Mouse (Mus musculus) heart, embryonic 13.5 days (tissue): ENCODE data around the gene Tmsb4x. TPM values are rescaled to one million over a fixed set of nuclear protein-coding genes. Genes with fewer than 3 reads are reported as not detected.
A peak's percentile ranks its signal among the peaks of the same experiment; 100 is the strongest.

Experiments used
- ATAC-seq: fragments of 200-750 bp; cut with Nextera tagmentation; 2 replicates; pipeline ENCODE4 v1.8.0; 2017; ENCODE audit warnings: moderate TSS enrichment; ENCODE audit not compliant: insufficient number of reproducible peaks, low FRiP score, low TSS enrichment; ENCODE audit errors: extremely low read depth
- H3K27ac ChIP-seq: fragments of 300-500 bp; sonication (generic); replicated peaks from 2 replicates; pipeline ENCODE4 v1.5.1; 2015; ENCODE audit warnings: moderate library complexity, mild to moderate bottlenecking, inconsistent platforms
- H3K27me3 ChIP-seq: fragments of 300-500 bp; sonication (generic); replicated peaks from 2 replicates; pipeline ENCODE4 v1.6.1; 2015; ENCODE audit warnings: mild to moderate bottlenecking, inconsistent platforms
- H3K36me3 ChIP-seq: fragments of 300-500 bp; sonication (generic); 2 replicates; pipeline ENCODE4 v1.6.1; 2015; ENCODE audit warnings: mild to moderate bottlenecking, inconsistent platforms
- H3K4me1 ChIP-seq: fragments of 300-500 bp; sonication (generic); 2 replicates; pipeline ENCODE4 v1.6.1; 2015; ENCODE audit warnings: inconsistent platforms
- H3K4me2 ChIP-seq: fragments of 300-500 bp; sonication (generic); 2 replicates; pipeline ENCODE4 v1.6.1; 2015; ENCODE audit warnings: inconsistent platforms, mild to moderate bottlenecking, moderate library complexity
- H3K4me3 ChIP-seq: fragments of 300-500 bp; sonication (generic); 2 replicates; pipeline ENCODE4 v1.5.1; 2015; ENCODE audit warnings: moderate library complexity, mild to moderate bottlenecking, inconsistent platforms
- H3K9ac ChIP-seq: fragments of 300-500 bp; sonication (generic); 2 replicates; pipeline ENCODE4 v1.6.1; 2015; ENCODE audit warnings: inconsistent platforms, mild to moderate bottlenecking, moderate library complexity
- H3K9me3 ChIP-seq: fragments of 300-500 bp; sonication (generic); 2 replicates; pipeline ENCODE4 v1.6.1; 2016; ENCODE audit warnings: inconsistent platforms
- WGBS: fragments of 180-500 bp; shearing (Covaris S2); methylation state at CpG from one replicate; pipeline ENCODE4 v1.1.7; 2015; ENCODE audit warnings: mixed read lengths; 5-methylcytosine and 5-hydroxymethylcytosine counted together
- polyA plus RNA-seq: library from polyadenylated mRNA; unstranded; fragments of >200 nt; fragmentation: Nextera tagmentation; extraction: Ambion mirVana; gene quantifications from 2 replicates; pipeline ENCODE4 v1.2.1, GENCODE M21; 2015

Tmsb4x gene
- polyA plus RNA-seq, 1 experiment from 2014 or later = 3,158 TPM

GRCm38 (mm10) chrX:167211871-167212555 is 2.9 kb upstream of the Tmsb4x start:
- Histone ChIP-seq H3K9ac (0 out of 2 replicates have a peak overlapping the region, but pooled peaks have one; percentile 52), H3K27ac (peak overlapping the region; percentile 53; the same call in 1 of the 2 replicates)

DNA sequence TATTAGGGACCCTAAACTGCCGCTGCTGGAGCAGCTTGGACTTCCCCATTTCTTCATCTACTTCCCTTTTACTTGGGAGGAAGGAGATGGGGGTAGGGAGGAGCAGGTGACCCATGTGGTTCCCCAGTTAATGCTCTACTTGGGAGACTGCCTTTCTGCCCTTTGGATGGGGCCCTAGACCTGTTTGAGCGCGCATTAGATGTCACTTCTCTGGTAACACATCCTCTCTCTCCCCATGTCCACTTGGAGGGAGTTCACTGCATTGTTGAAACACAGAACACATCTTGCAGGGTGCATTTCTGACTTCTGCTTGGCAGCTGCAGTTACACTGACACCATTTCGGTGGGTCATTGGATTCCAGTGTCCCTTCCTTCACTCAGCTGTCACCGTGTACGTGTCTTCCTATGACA is 1.2 kb upstream of the Tmsb4x start:
- Histone ChIP-seq H3K9me3 (no peaks in the 10 kb centered on the region), H3K4me1 (peaks cover 24% of the 10 kb centered on the region), H3K36me3 (peaks cover 9% of the 10 kb centered on the region), H3K27me3 (0 out of 2 replicates have a peak, but pooled peaks cover 7% of the 10 kb centered on the region), H3K9ac (peak overlapping the region; percentile 37; the same call in 1 of the 2 replicates), H3K27ac (peak overlapping the region; percentile 95), H3K4me2 (peak overlapping the region; percentile 71), H3K4me3 (peak overlapping the region; percentile 13; the same call in 1 of the 2 replicates)
- ATAC-seq = no peak
- 21% methylated on average over 6 of the region's 6 CpGs for WGBS

More at GRCm38 (mm10) chrX:167211871-167212555, 2.9 kb upstream of the Tmsb4x start:
- 48% methylated on average over 9 of the region's 9 CpGs for WGBS
- ATAC-seq = no peak
- H3K4me1 ChIP-seq = peaks cover 20% of the 10 kb centered on the region
- peaks cover 4% of the 10 kb centered on the region for H3K36me3 ChIP-seq
- H3K4me3 ChIP-seq = no peak overlapping the region
- 0 out of 2 replicates have a peak, but pooled peaks cover 7% of the 10 kb centered on the region for H3K27me3 ChIP-seq
- no peaks in the 10 kb centered on the region for H3K9me3 ChIP-seq
- peak overlapping the region; percentile 43; the same call in 1 of the 2 replicates for H3K4me2 ChIP-seq

GRCm38 (mm10) chrX:167209828-167210227 is 713 bp upstream of the Tmsb4x start:
- Histone ChIP-seq H3K9ac (peak overlapping the region; percentile 79), H3K36me3 (peaks cover 9% of the 10 kb centered on the region), H3K4me1 (peaks cover 24% of the 10 kb centered on the region), H3K9me3 (no peaks in the 10 kb centered on the region), H3K27me3 (0 out of 2 replicates have a peak, but pooled peaks cover 7% of the 10 kb centered on the region), H3K4me2 (peak overlapping the region; percentile 71), H3K27ac (peak overlapping the region; percentile 95), H3K4me3 (peak overlapping the region; percentile 71)
- WGBS = 52% methylated on average over 8 of the region's 8 CpGs
- ATAC-seq = no peak

DNA sequence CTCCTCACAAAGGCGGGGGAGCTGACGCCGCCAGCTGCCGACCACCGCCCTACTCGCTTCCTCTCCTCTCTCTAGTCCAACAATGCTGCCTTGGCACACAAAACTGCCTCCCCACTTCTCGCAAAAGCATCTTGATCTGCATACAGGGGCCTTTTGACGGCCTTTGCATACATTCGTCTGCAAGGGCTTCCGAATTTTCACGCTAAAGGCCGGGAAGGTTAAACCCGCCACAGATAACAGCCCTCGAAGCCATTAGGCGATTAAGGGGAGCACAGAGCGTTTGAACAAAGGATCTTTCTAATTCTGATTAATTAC is 652 bp downstream of the Tmsb4x start:
- Histone ChIP-seq H3K36me3 (peaks cover 9% of the 10 kb centered on the region), H3K27ac (peak overlapping the region; percentile 95), H3K4me1 (peaks cover 24% of the 10 kb centered on the region), H3K4me2 (peak overlapping the region; percentile 71), H3K27me3 (0 out of 2 replicates have a peak, but pooled peaks cover 7% of the 10 kb centered on the region), H3K4me3 (peak overlapping the region; percentile 71), H3K9me3 (no peaks in the 10 kb centered on the region), H3K9ac (peak overlapping the region; percentile 94)
- ATAC-seq = no peak
- WGBS = 8% methylated on average over 16 of the region's 16 CpGs

DNA sequence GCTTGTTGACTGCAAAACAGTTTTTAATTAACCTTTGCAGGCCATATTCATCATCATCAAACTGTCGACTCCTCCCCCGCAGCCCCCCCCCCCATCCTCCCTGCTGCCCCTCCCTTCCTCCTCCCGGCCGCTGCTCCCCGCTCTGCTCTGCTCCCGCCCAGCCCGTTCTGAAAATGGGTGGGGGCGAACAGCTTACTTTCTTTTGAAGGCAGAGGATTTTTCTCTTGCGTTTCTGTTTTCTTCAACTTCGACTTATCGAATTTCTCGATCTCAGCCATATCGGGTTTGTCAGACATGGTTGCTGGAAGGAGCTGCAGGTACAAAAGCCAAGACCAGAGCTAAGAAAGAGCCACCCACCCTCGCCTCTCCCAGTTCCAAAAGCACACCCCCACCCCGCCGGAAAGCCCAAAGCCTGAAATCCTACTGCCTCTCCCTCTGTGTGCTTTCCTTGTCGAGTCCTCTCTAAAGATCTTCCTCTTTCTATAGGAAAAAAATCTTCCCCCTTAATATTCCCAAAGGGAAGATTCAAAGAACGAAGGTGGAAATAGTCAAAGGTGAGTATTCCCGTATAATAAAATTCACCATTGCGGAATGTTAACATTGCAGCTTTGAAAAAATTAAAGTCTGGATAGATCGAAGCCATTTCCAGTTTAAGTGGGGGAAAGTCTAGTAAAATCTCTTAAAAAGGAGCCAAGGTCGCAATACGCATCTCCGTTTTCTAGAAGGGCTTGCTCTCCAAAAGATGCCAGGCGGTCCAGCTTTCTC is 1.2 kb downstream of the Tmsb4x start:
- Histone ChIP-seq H3K4me2 (peak overlapping the region; percentile 71), H3K4me1 (peaks cover 24% of the 10 kb centered on the region), H3K27me3 (0 out of 2 replicates have a peak, but pooled peaks cover 7% of the 10 kb centered on the region), H3K4me3 (peak overlapping the region; percentile 71), H3K27ac (peak overlapping the region; percentile 95), H3K36me3 (peaks cover 9% of the 10 kb centered on the region), H3K9ac (peak overlapping the region; percentile 94), H3K9me3 (no peaks in the 10 kb centered on the region)
- 19% methylated on average over 25 of the region's 25 CpGs for WGBS
- no peak for ATAC-seq

DNA sequence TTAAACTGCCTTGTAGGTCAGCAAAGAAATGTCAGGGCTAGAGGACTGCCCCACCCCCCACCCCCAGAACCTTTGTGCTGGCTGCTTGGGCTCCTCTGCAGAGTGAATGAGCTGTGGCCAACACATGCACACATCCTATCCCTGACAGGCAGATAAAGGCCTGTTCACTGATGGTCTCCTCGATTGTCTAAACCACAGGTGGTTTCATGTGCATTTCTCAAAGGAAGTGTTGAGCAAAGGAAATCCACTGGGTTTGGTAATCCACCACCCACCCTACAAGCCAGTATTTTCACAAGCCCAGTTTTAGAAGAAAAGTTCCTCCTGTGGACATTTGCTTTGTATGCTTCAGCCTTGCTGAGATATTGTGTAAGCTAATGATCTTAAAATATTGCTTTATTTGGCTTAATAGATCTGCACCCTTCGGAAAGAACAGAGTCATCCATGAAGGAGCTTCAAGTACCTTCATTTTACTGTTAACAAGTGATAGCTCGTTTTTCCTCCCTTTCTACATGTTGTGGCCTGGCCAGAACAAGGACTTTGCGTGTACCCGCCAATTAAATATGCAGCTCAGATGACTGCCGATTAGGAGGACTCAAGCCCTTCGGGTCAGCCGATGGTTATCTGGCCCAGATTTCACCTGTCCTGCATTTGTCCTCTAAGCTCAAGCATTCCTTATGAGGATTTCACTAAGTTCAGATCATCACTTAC is 3.1 kb downstream of the Tmsb4x start:
- Histone ChIP-seq H3K27me3 (0 out of 2 replicates have a peak, but pooled peaks cover 7% of the 10 kb centered on the region), H3K4me3 (no peak overlapping the region), H3K9ac (no peak overlapping the region), H3K4me1 (peaks cover 15% of the 10 kb centered on the region), H3K27ac (peak overlapping the region; percentile 43), H3K4me2 (peak overlapping the region; percentile 71), H3K9me3 (no peaks in the 10 kb centered on the region), H3K36me3 (peaks cover 9% of the 10 kb centered on the region)
- 43% methylated on average over 8 of the region's 8 CpGs for WGBS
- ATAC-seq = no peak

DNA sequence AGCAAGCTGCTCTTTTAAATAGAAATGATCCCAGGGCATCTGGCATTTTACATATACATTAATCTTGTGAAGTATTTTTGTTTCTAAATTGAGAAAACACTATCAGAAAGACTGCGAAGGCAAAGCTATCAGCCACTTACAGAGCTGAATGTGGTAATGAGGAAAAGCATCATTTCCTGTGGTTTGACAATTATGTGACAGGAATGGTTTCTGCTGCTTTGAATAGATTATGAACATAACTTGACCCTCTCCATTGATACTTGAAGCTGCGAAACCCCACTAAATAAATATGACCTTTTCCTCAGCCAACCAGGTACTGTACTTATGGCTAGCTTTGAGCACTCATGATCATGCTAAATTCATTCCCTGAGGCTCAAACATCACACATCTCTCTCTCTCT is 7.8 kb downstream of the Tmsb4x start:
- no peak overlapping the region for H3K27ac ChIP-seq
- no peak overlapping the region for H3K9ac ChIP-seq
- WGBS = 37% methylated on average over 2 of the region's 2 CpGs
- no peak overlapping the region for H3K4me2 ChIP-seq
- H3K9me3 ChIP-seq = no peaks in the 10 kb centered on the region
- H3K4me3 ChIP-seq = no peak overlapping the region
- H3K4me1 ChIP-seq = no peaks in the 10 kb centered on the region
- no peak for ATAC-seq
- H3K27me3 ChIP-seq = 0 out of 2 replicates have a peak, but pooled peaks cover 3% of the 10 kb centered on the region
- no peaks in the 10 kb centered on the region for H3K36me3 ChIP-seq

- ATAC-seq = no peak
- H3K27ac ChIP-seq = 0 out of 2 replicates have a peak overlapping the region, but pooled peaks have one; percentile 20
- no peak overlapping the region for H3K4me2 ChIP-seq
- H3K9ac ChIP-seq = no peak overlapping the region
- H3K9me3 ChIP-seq = no peaks in the 10 kb centered on the region
- H3K36me3 ChIP-seq = no peaks in the 10 kb centered on the region
- H3K4me3 ChIP-seq = no peak overlapping the region
- 46% methylated on average over 2 of the region's 2 CpGs for WGBS
- H3K4me1 ChIP-seq = no peaks in the 10 kb centered on the region
- 0 out of 2 replicates have a peak, but pooled peaks cover 3% of the 10 kb centered on the region for H3K27me3 ChIP-seq
Observed at GRCm38 (mm10) chrX:167195228-167195649, 13.9 kb downstream of the Tmsb4x start.

GRCm38 (mm10) chrX:167186306-167186705 is 22.8 kb downstream of the Tmsb4x start:
- Histone ChIP-seq H3K4me2 (no peak overlapping the region), H3K4me1 (0 out of 2 replicates have a peak, but pooled peaks cover 3% of the 10 kb centered on the region), H3K4me3 (no peak overlapping the region), H3K36me3 (no peaks in the 10 kb centered on the region), H3K9ac (no peak overlapping the region), H3K27ac (no peak overlapping the region), H3K9me3 (no peaks in the 10 kb centered on the region), H3K27me3 (no peaks in the 10 kb centered on the region)
- ATAC-seq = no peak
- WGBS = 42% methylated on average over 2 of the region's 2 CpGs

- peak overlapping the region; percentile 30; the same call in 1 of the 2 replicates for H3K4me2 ChIP-seq
- no peaks in the 10 kb centered on the region for H3K27me3 ChIP-seq
- H3K27ac ChIP-seq = peak overlapping the region; percentile 67
- H3K4me1 ChIP-seq = peaks cover 10% of the 10 kb centered on the region; the same call in 1 of the 2 replicates
- no peaks in the 10 kb centered on the region for H3K9me3 ChIP-seq
- 34% methylated on average over 6 of the region's 6 CpGs for WGBS
- no peak overlapping the region for H3K4me3 ChIP-seq
- H3K9ac ChIP-seq = no peak overlapping the region
- ATAC-seq = no peak
- H3K36me3 ChIP-seq = no peaks in the 10 kb centered on the region
Observed at GRCm38 (mm10) chrX:167183535-167183934, 25.6 kb downstream of the Tmsb4x start.

DNA sequence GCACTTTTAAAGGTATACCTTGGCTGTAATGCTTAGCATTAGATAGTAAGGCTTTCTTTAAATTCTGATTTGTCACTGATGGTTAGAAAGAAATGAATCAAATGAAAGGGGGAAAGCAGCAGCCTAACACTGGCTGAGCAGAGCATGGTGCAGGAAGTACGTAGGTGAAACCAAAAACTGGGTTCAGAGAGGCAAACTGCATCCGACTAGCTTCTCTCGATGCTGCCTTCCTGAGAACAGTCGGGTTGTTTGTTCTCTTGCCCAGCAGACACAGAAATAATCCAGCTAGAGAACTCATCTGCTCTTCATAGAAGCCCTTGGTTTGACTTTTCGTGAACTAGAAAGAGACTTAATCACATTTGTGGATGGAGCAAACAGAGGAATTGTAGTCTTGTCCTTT is 26.7 kb downstream of the Tmsb4x start:
- 75% methylated on average over 5 of the region's 5 CpGs for whole genome bisulfite sequencing
- Histone ChIP-seq H3K27ac (0 out of 2 replicates have a peak overlapping the region, but pooled peaks have one; percentile 20), H3K27me3 (no peaks in the 10 kb centered on the region), H3K4me1 (peaks cover 10% of the 10 kb centered on the region; the same call in 1 of the 2 replicates), H3K4me3 (no peak overlapping the region), H3K9me3 (no peaks in the 10 kb centered on the region), H3K9ac (no peak overlapping the region), H3K4me2 (no peak overlapping the region), H3K36me3 (no peaks in the 10 kb centered on the region)
- no peak for ATAC-seq
